Mouse (Mus musculus): ENCODE data around the gene 3110009E18Rik.

Gene 3110009E18Rik

GRCm38 (mm10) chr1:120120969-120121811 is at the start of gene 3110009E18Rik, which contains the start of gene Dbi:
Gene 3110009E18Rik (plus strand): TSS chr1:120121187.
Gene Dbi (minus strand): TSS chr1:120121078.
- DNase-seq (ENCODE audit: low spot score) = peak; percentile 95

- DNase-seq (ENCODE audit: low spot score) = no peak
Observed at GRCm38 (mm10) chr1:120072900-120073299, 48.1 kb upstream of the 3110009E18Rik start.

GRCm38 (mm10) chr1:120073519-120074306 is 47.3 kb upstream of the 3110009E18Rik start, which contains the start of gene Tmem37:
Gene Tmem37 (minus strand): TSS chr1:120074074.
- no peak for DNase-seq (ENCODE audit: low spot score)

- DNase-seq (ENCODE audit: low spot score) = no peak
Observed at GRCm38 (mm10) chr1:120074307-120074702, 46.7 kb upstream of the 3110009E18Rik start.

- no peak for DNase-seq (ENCODE audit: low spot score)
Observed at GRCm38 (mm10) chr1:120074931-120075330, 46.1 kb upstream of the 3110009E18Rik start.

GRCm38 (mm10) chr1:120075507-120075906 is 45.5 kb upstream of the 3110009E18Rik start:
- DNase-seq (ENCODE audit: low spot score) = no peak

GRCm38 (mm10) chr1:120077746-120078410 is 43.1 kb upstream of the 3110009E18Rik start:
- DNase-seq (ENCODE audit: low spot score) = no peak

GRCm38 (mm10) chr1:120080632-120081031 is 40.4 kb upstream of the 3110009E18Rik start:
- no peak for DNase-seq (ENCODE audit: low spot score)

GRCm38 (mm10) chr1:120082957-120083585 is 37.9 kb upstream of the 3110009E18Rik start:
- no peak for DNase-seq (ENCODE audit: low spot score)

GRCm38 (mm10) chr1:120083921-120084517 is 37.0 kb upstream of the 3110009E18Rik start:
- no peak for DNase-seq (ENCODE audit: low spot score)

- DNase-seq (ENCODE audit: low spot score) = no peak
Observed at GRCm38 (mm10) chr1:120085696-120086095, 35.3 kb upstream of the 3110009E18Rik start.

GRCm38 (mm10) chr1:120086644-120087043 is 34.3 kb upstream of the 3110009E18Rik start:
- DNase-seq (ENCODE audit: low spot score) = no peak

- no peak for DNase-seq (ENCODE audit: low spot score)
Observed at GRCm38 (mm10) chr1:120089180-120089579, 31.8 kb upstream of the 3110009E18Rik start.

- DNase-seq (ENCODE audit: low spot score) = no peak
Observed at GRCm38 (mm10) chr1:120090880-120091570, 30.0 kb upstream of the 3110009E18Rik start.

- DNase-seq (ENCODE audit: low spot score) = peak; percentile 80
Observed at GRCm38 (mm10) chr1:120093482-120094134, 27.4 kb upstream of the 3110009E18Rik start.

GRCm38 (mm10) chr1:120094920-120095319 is 26.1 kb upstream of the 3110009E18Rik start:
- DNase-seq (ENCODE audit: low spot score) = no peak

- DNase-seq (ENCODE audit: low spot score) = peak; percentile 40
Observed at GRCm38 (mm10) chr1:120098327-120098726, 22.7 kb upstream of the 3110009E18Rik start.

- DNase-seq (ENCODE audit: low spot score) = peak; percentile 26
Observed at GRCm38 (mm10) chr1:120099483-120099882, 21.5 kb upstream of the 3110009E18Rik start.

- no peak for DNase-seq (ENCODE audit: low spot score)
Observed at GRCm38 (mm10) chr1:120100456-120101226, 20.3 kb upstream of the 3110009E18Rik start.

Measured in left cerebral cortex, adult 11 months (tissue).